Mouse (Mus musculus) stomach, embryonic 15.5 days (tissue): ENCODE measurements at regions not wholly inside any gene's neighbourhood (a gene's known extent, or its start where the extent isn't known, plus 50 kb on each side); places are given as distances from the start of the nearest gene placed in this dataset.

Source experiments
- ATAC-seq: fragments of 200-750 bp; cut with Nextera tagmentation; 2 replicates; pipeline ENCODE4 v1.8.0; 2017; ENCODE audit warnings: low read depth, moderate number of reproducible peaks, moderate TSS enrichment; ENCODE audit not compliant: insufficient read depth, low FRiP score
- H3K27ac ChIP-seq: fragments of 300-500 bp; sonication (generic); 2 replicates; pipeline ENCODE4 v1.5.1; 2015; ENCODE audit warnings: mild to moderate bottlenecking, inconsistent platforms
- H3K27me3 ChIP-seq: fragments of 300-500 bp; sonication (generic); replicated peaks from 2 replicates; pipeline ENCODE4 v1.6.1; 2015; ENCODE audit warnings: inconsistent platforms
- H3K36me3 ChIP-seq: fragments of 300-500 bp; sonication (generic); 2 replicates; pipeline ENCODE4 v1.6.1; 2015; ENCODE audit warnings: inconsistent platforms
- H3K4me1 ChIP-seq: fragments of 300-500 bp; sonication (generic); 2 replicates; pipeline ENCODE4 v1.6.1; 2015; ENCODE audit warnings: inconsistent platforms
- H3K4me2 ChIP-seq: fragments of 300-500 bp; sonication (generic); 2 replicates; pipeline ENCODE4 v1.6.1; 2015; ENCODE audit warnings: mild to moderate bottlenecking, inconsistent platforms
- H3K4me3 ChIP-seq: fragments of 300-500 bp; sonication (generic); replicated peaks from 2 replicates; pipeline ENCODE4 v1.5.1; 2015; ENCODE audit warnings: inconsistent platforms
- H3K9ac ChIP-seq: fragments of 300-500 bp; sonication (generic); 2 replicates; pipeline ENCODE4 v1.6.1; 2015; ENCODE audit warnings: inconsistent platforms
- H3K9me3 ChIP-seq: fragments of 300-500 bp; sonication (generic); 2 replicates; pipeline ENCODE4 v1.6.1; 2016; ENCODE audit warnings: inconsistent platforms
- WGBS: fragments of 180-500 bp; shearing (Covaris S2); methylation state at CpG from one replicate; pipeline ENCODE4 v1.1.7; 2015; 5-methylcytosine and 5-hydroxymethylcytosine counted together

- H3K27ac ChIP-seq: peak overlapping the region; percentile 59
- WGBS: 73% methylated on average over 1 of the region's 1 CpGs
- peak; percentile 31; the same call in 1 of the 2 replicates for ATAC-seq
- H3K36me3 ChIP-seq: no peaks in the 10 kb centered on the region
- no peak overlapping the region for H3K4me2 ChIP-seq
- no peaks in the 10 kb centered on the region for H3K9me3 ChIP-seq
- H3K4me1 ChIP-seq: no peaks in the 10 kb centered on the region
- H3K27me3 ChIP-seq: no peaks in the 10 kb centered on the region
- H3K4me3 ChIP-seq: no peak overlapping the region
- no peak overlapping the region for H3K9ac ChIP-seq
Measured at GRCm38 (mm10) chr5:28596537-28597314, 129.7 kb upstream of the Shh start.

- ATAC-seq: peak; percentile 50
- peak overlapping the region; percentile 5; the same call in 1 of the 2 replicates for H3K27ac ChIP-seq
- H3K4me1 ChIP-seq: no peaks in the 10 kb centered on the region
- H3K27me3 ChIP-seq: no peaks in the 10 kb centered on the region
- H3K36me3 ChIP-seq: no peaks in the 10 kb centered on the region
- WGBS: 63% methylated on average over 5 of the region's 5 CpGs
- no peak overlapping the region for H3K4me2 ChIP-seq
- H3K9ac ChIP-seq: no peak overlapping the region
- no peaks in the 10 kb centered on the region for H3K9me3 ChIP-seq
- no peak overlapping the region for H3K4me3 ChIP-seq
Measured at GRCm38 (mm10) chr5:28571347-28571998, 104.4 kb upstream of the Shh start.

GRCm38 (mm10) chr5:28568417-28568816 lies 101.4 kb upstream of the Shh start:
- no peak for ATAC-seq
- H3K9me3 ChIP-seq: no peaks in the 10 kb centered on the region
- no peak overlapping the region for H3K4me2 ChIP-seq
- H3K27ac ChIP-seq: no peak overlapping the region
- no peaks in the 10 kb centered on the region for H3K36me3 ChIP-seq
- no peak overlapping the region for H3K9ac ChIP-seq
- no peaks in the 10 kb centered on the region for H3K27me3 ChIP-seq
- H3K4me3 ChIP-seq: no peak overlapping the region
- H3K4me1 ChIP-seq: 0 out of 2 replicates have a peak, but pooled peaks cover 3% of the 10 kb centered on the region

GRCm38 (mm10) chr5:28567341-28567905 lies 100.4 kb upstream of the Shh start:
- Histone ChIP-seq H3K4me3 (no peak overlapping the region), H3K9ac (no peak overlapping the region), H3K27ac (no peak overlapping the region), H3K4me2 (no peak overlapping the region), H3K9me3 (no peaks in the 10 kb centered on the region), H3K4me1 (0 out of 2 replicates have a peak, but pooled peaks cover 5% of the 10 kb centered on the region), H3K36me3 (no peaks in the 10 kb centered on the region), H3K27me3 (no peaks in the 10 kb centered on the region)
- WGBS: 71% methylated on average over 5 of the region's 5 CpGs
- no peak for ATAC-seq

GRCm38 (mm10) chr5:28563401-28563800 lies 96.3 kb upstream of the Shh start:
- Histone ChIP-seq H3K9me3 (no peaks in the 10 kb centered on the region), H3K9ac (no peak overlapping the region), H3K4me1 (0 out of 2 replicates have a peak, but pooled peaks cover 5% of the 10 kb centered on the region), H3K36me3 (no peaks in the 10 kb centered on the region), H3K27ac (peak overlapping the region; percentile 77), H3K27me3 (no peaks in the 10 kb centered on the region), H3K4me2 (no peak overlapping the region), H3K4me3 (no peak overlapping the region)
- peak; percentile 91 for ATAC-seq
- 25% methylated on average over 3 of the region's 3 CpGs for WGBS

GRCm38 (mm10) chr5:28562917-28563316 lies 95.9 kb upstream of the Shh start:
- ATAC-seq: peak; percentile 70
- 45% methylated on average over 1 of the region's 1 CpGs for WGBS
- H3K4me2 ChIP-seq: no peak overlapping the region

GRCm38 (mm10) chr5:28553543-28553942 lies 86.5 kb upstream of the Shh start:
- no peak for ATAC-seq

More at GRCm38 (mm10) chr5:28562917-28563316, 95.9 kb upstream of the Shh start:
- no peaks in the 10 kb centered on the region for H3K9me3 ChIP-seq
- H3K36me3 ChIP-seq: no peaks in the 10 kb centered on the region
- H3K27ac ChIP-seq: peak overlapping the region; percentile 77
- no peaks in the 10 kb centered on the region for H3K27me3 ChIP-seq
- H3K9ac ChIP-seq: no peak overlapping the region
- no peak overlapping the region for H3K4me3 ChIP-seq
- H3K4me1 ChIP-seq: 0 out of 2 replicates have a peak, but pooled peaks cover 5% of the 10 kb centered on the region

GRCm38 (mm10) chr5:28530202-28530855 lies 63.3 kb upstream of the Shh start:
- no peaks in the 10 kb centered on the region for H3K36me3 ChIP-seq
- H3K9ac ChIP-seq: no peak overlapping the region
- ATAC-seq: 0 out of 2 replicates have a peak, but pooled peaks have one; percentile 32
- H3K27me3 ChIP-seq: no peaks in the 10 kb centered on the region
- no peak overlapping the region for H3K4me2 ChIP-seq
- no peaks in the 10 kb centered on the region for H3K4me1 ChIP-seq
- no peak overlapping the region for H3K4me3 ChIP-seq
- H3K27ac ChIP-seq: peak overlapping the region; percentile 41
- H3K9me3 ChIP-seq: no peaks in the 10 kb centered on the region
- 48% methylated on average over 6 of the region's 6 CpGs for WGBS

More at GRCm38 (mm10) chr5:28553543-28553942, 86.5 kb upstream of the Shh start:
- no peak overlapping the region for H3K4me2 ChIP-seq
- no peak overlapping the region for H3K4me3 ChIP-seq
- no peaks in the 10 kb centered on the region for H3K36me3 ChIP-seq
- H3K9ac ChIP-seq: no peak overlapping the region
- H3K9me3 ChIP-seq: no peaks in the 10 kb centered on the region
- no peaks in the 10 kb centered on the region for H3K4me1 ChIP-seq
- H3K27ac ChIP-seq: no peak overlapping the region
- no peaks in the 10 kb centered on the region for H3K27me3 ChIP-seq
- 85% methylated on average over 2 of the region's 2 CpGs for WGBS

GRCm38 (mm10) chr5:28526435-28526834 lies 59.4 kb upstream of the Shh start:
- WGBS: 73% methylated on average over 3 of the region's 3 CpGs
- ATAC-seq: no peak
- H3K27ac ChIP-seq: peak overlapping the region; percentile 16; the same call in 1 of the 2 replicates

GRCm38 (mm10) chr5:28520800-28521707 lies 54.0 kb upstream of the Shh start:
- ATAC-seq: peak; percentile 54; the same call in 1 of the 2 replicates
- 23% methylated on average over 9 of the region's 9 CpGs for WGBS
- Histone ChIP-seq H3K27me3 (no peaks in the 10 kb centered on the region), H3K36me3 (no peaks in the 10 kb centered on the region), H3K4me3 (no peak overlapping the region), H3K9me3 (no peaks in the 10 kb centered on the region), H3K4me2 (no peak overlapping the region), H3K9ac (no peak overlapping the region), H3K4me1 (peaks cover 10% of the 10 kb centered on the region; the same call in 1 of the 2 replicates), H3K27ac (peak overlapping the region; percentile 48; the same call in 1 of the 2 replicates)

More at GRCm38 (mm10) chr5:28526435-28526834, 59.4 kb upstream of the Shh start:
- H3K27me3 ChIP-seq: no peaks in the 10 kb centered on the region
- H3K4me2 ChIP-seq: no peak overlapping the region
- H3K9me3 ChIP-seq: no peaks in the 10 kb centered on the region
- H3K4me1 ChIP-seq: peaks cover 1% of the 10 kb centered on the region; the same call in 1 of the 2 replicates
- H3K36me3 ChIP-seq: no peaks in the 10 kb centered on the region
- H3K9ac ChIP-seq: no peak overlapping the region
- H3K4me3 ChIP-seq: no peak overlapping the region
